Mouse (Mus musculus) ES-E14 (cell line): ENCODE data around the gene Edn1. TPM values are rescaled to one million over a fixed set of nuclear protein-coding genes. Genes with fewer than 3 reads are reported as not detected.

Source experiments
- DNase-seq: peaks from one replicate; pipeline ENCODE4 v3.0.0-alpha.2; 2013; ENCODE audit warnings: low read depth, low spot score
- H3K27ac ChIP-seq: 2 replicates; pipeline ENCODE4 v1.5.1; 2012; ENCODE audit warnings: low read depth, mild to moderate bottlenecking, low read length, moderate library complexity, mixed read lengths; ENCODE audit not compliant: poor library complexity, insufficient read depth, severe bottlenecking
- H3K36me3 ChIP-seq: 2 replicates; pipeline ENCODE4 v1.6.1; 2012; ENCODE audit warnings: mild to moderate bottlenecking, low read length, moderate library complexity, mixed read lengths; ENCODE audit not compliant: control insufficient read depth, poor library complexity, insufficient read depth, severe bottlenecking
- H3K4me1 ChIP-seq, 2 experiments: fragments of 150-350 bp in 1 of 2; sonication (generic) in 1 of 2; 2 replicates each; pipeline ENCODE4 v1.6.1; 2012; ENCODE audit warnings: low read length in 2 of 2, mild to moderate bottlenecking in 1 of 2, mixed read lengths in 1 of 2; ENCODE audit not compliant: control insufficient read depth in 2 of 2, insufficient read depth in 2 of 2, poor library complexity in 1 of 2
- H3K4me3 ChIP-seq, 2 experiments: fragments of 150-350 bp in 1 of 2; sonication (generic) in 1 of 2; 2 replicates each; pipeline ENCODE4 v1.5.1; 2012; ENCODE audit warnings: low read length in 2 of 2, low read depth in 1 of 2, mild to moderate bottlenecking in 1 of 2, mixed read lengths in 1 of 2; ENCODE audit not compliant: insufficient read depth in 1 of 2, poor library complexity in 1 of 2, severe bottlenecking in 1 of 2
- H3K9ac ChIP-seq: 2 replicates; pipeline ENCODE4 v1.6.1; 2012; ENCODE audit warnings: low read depth, mild to moderate bottlenecking, low read length, mixed read lengths; ENCODE audit not compliant: poor library complexity, insufficient read depth, severe bottlenecking
- H3K9me3 ChIP-seq: fragments of 150-350 bp; sonication (generic); 2 replicates; pipeline ENCODE4 v1.6.1; 2012; ENCODE audit warnings: low read depth, mild to moderate bottlenecking, low read length; ENCODE audit not compliant: control insufficient read depth, insufficient read depth
- CHD2 ChIP-seq: IDR thresholded peaks from 2 replicates; pipeline ENCODE4 v1.6.1; 2014; ENCODE audit warnings: mild to moderate bottlenecking, low read depth, low read length, inconsistent platforms
- HCFC1 ChIP-seq: IDR thresholded peaks from 2 replicates; pipeline ENCODE4 v1.6.1; 2012; ENCODE audit warnings: low read length, inconsistent platforms, borderline replicate concordance; ENCODE audit not compliant: insufficient read depth
- MAFK ChIP-seq: IDR thresholded peaks from 2 replicates; pipeline ENCODE4 v1.6.1; 2014; ENCODE audit warnings: mild to moderate bottlenecking, low read depth, low read length, inconsistent platforms; ENCODE audit not compliant: insufficient read depth
- ZC3H11A ChIP-seq: IDR thresholded peaks from 2 replicates; pipeline ENCODE4 v1.6.1; 2012; ENCODE audit warnings: low read depth, mild to moderate bottlenecking, inconsistent platforms, low read length, borderline replicate concordance
- ZNF384 ChIP-seq: IDR thresholded peaks from 2 replicates; pipeline ENCODE4 v1.6.1; 2012; ENCODE audit warnings: low read depth, low read length, inconsistent platforms
- in situ Hi-C, 2 experiments: fragments of 600-800 bp; cut with MboI; formaldehyde crosslinking; loops; one replicate each; pipeline ENCODE4 v1.15.1; 2025; ENCODE audit warnings: low sequenced_read_pairs in 2 of 2, inconsistent platforms in 1 of 2; ENCODE audit not compliant: unreplicated experiment in 2 of 2
- total RNA-seq: library from RNA; depleted of rRNA; stranded (reverse); fragments of 300-350 nt; gene quantifications from 2 replicates; pipeline ENCODE4 v1.2.3, GENCODE M21; 2012; rRNA removed

The Edn1 gene
- total RNA-seq, 1 experiment, result 9.2 TPM

DNA sequence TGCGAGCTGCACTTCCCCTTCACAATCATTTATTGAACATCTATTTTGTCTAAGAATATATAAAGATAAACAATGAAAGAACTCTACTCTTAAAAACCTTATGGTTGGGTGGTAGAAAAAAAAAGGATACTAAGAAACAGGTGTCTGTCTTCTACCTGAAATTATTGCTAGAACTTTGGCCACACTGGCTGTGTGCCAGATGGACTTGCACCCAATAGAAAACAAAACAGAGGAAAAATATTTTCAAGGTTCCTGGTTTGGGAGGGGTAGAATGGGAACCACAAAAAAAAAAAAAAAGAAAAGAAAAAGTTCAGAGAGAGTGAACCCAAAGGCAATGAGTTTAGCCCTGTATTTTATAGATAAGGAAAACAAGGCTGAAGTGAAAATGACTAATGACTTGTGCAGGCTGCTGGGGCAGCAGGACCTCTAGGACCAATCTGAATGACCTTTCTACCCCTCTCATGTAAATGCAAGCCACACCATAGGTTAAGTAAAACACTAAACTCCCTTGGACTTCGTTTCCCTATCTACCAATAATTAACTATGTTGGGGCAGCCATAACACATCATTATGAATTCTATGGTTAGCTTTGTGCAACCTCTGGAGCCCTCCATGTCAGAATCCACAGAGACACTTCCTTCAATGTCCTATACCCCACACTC lies 40.7 kb downstream of the Edn1 start:
- Histone ChIP-seq H3K36me3 (no peaks in the 10 kb centered on the region), H3K4me1 (peaks cover 0 to 11% of the 10 kb centered on the region in 2 experiments; a peak in 1 of 4 replicates), H3K27ac (no peak overlapping the region), H3K4me3 (no peak overlapping the region), H3K9ac (no peak overlapping the region), H3K9me3 (no peaks in the 10 kb centered on the region)
- DNase-seq, result no peak
- TF ChIP-seq CHD2 (no peak), MAFK (no peak), ZNF384 (no peak), HCFC1 (no peak), ZC3H11A (no peak)
- in situ Hi-C loops, result no loop called here

DNA sequence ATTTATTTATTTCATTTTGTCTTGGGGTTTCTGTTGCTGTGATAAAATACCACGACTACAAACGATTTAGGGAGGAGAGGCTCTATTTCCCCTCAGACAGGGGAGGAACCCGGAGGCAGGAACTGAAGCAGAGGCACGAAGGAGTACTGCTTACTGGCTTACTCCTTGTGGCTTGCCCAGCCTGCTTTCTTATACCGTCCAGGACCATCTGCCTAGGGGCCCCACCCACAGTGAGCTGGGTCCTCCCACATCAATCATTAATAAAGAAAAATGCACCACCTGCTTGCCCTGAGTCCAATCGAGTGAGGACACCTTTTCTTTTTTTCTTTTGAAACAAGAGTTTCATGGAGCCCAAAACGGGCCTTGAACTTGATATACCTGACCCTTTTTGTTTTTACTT lies 44.2 kb downstream of the Edn1 start:
- TF ChIP-seq MAFK, result no peak
- Histone ChIP-seq H3K9me3 (no peaks in the 10 kb centered on the region), H3K27ac (no peak overlapping the region), H3K4me1 (peaks cover 0 to 3% of the 10 kb centered on the region in 2 experiments; a peak in 1 of 4 replicates), H3K9ac (no peak overlapping the region), H3K36me3 (no peaks in the 10 kb centered on the region), H3K4me3 (no peak overlapping the region)
- in situ Hi-C loops, result no loop called here
- no peak for DNase-seq

DNA sequence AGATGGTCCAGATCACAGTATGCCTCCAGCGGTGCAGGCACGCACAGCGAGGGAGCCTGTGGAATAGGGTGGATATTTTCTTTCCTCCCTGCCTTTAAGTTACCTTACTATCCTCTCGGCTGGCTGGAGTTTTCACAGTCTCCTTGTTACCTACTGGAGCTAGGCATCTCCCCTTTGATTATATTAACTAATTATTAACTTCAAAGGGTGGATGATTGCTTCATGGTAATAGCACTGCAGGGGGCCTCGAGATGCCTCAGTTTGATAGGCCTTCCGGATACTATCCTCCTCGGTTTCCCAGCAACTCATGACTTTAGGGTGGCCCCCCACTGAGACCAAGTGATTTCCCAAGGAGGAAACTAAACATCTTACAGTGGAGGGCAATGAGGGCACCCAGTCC lies 45.1 kb downstream of the Edn1 start:
- H3K36me3 ChIP-seq, result no peaks in the 10 kb centered on the region
- no peak overlapping the region for H3K9ac ChIP-seq
- H3K4me1 ChIP-seq, result peaks cover 0 to 3% of the 10 kb centered on the region in 2 experiments; a peak in 1 of 4 replicates
- H3K27ac ChIP-seq, result no peak overlapping the region
- DNase-seq, result peak; percentile 78
- H3K9me3 ChIP-seq, result no peaks in the 10 kb centered on the region
- no peak overlapping the region for H3K4me3 ChIP-seq
- TF ChIP-seq ZC3H11A, result no peak
- no peak for TF ChIP-seq HCFC1
- no peak for TF ChIP-seq MAFK
- TF ChIP-seq CHD2, result no peak
- in situ Hi-C loops, result no loop called here

DNA sequence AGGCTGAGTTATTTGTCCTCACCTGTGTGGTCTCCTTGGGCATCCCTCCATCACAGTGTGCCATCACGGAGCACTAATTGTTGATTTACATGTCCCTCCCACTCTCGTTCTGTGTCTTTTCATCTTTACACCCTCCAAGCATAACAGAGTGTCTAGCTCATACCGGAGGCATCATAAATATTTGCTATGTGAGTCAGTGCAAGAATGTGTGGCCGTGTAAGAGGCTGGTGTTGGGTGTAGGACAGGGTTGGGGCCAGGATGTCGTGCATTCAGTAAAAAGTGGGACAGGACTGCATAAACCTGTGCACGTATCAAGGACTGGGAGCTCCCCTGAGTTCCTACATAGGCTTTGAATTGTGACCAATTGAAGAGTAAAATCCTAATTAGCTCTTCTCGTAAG lies 50.4 kb downstream of the Edn1 start:
- H3K9me3 ChIP-seq, result no peaks in the 10 kb centered on the region
- no peak for DNase-seq
- TF ChIP-seq ZNF384 (no peak), HCFC1 (no peak), MAFK (no peak)
- H3K4me3 ChIP-seq, result no peak overlapping the region
- in situ Hi-C loops, result no loop called here
- no peak overlapping the region for H3K27ac ChIP-seq
- peaks cover 0 to under 1% of the 10 kb centered on the region in 2 experiments; a peak in 1 of 4 replicates for H3K4me1 ChIP-seq
- no peaks in the 10 kb centered on the region for H3K36me3 ChIP-seq
- H3K9ac ChIP-seq, result no peak overlapping the region

Other genes with a start within 250 kb of the Edn1 start
- 8.1 and 11.1 TPM in 2 replicates for gene Hivep1, start 249.5 kb upstream of the Edn1 start, total RNA-seq